Mouse (Mus musculus): ENCODE results near the gene Gna15. TPM values are rescaled to one million over a fixed set of nuclear protein-coding genes. Genes with fewer than 3 reads are reported as not detected.

Gna15 gene
- polyA plus RNA-seq, 1 experiment from 2014 or later: 2.5 TPM

Small RNAs within 50 kb of the gene (microRNA-seq; reads per million reads assigned to microRNA genes)
- gene Gm25595 (ENCODE audit: borderline number of aligned reads): not detected

Other genes starting within 250 kb of the Gna15 start
- gene Tjp3, start 232.6 kb downstream of the Gna15 start, polyA plus RNA-seq (2014; fragmentation: Nextera tagmentation; extraction: Ambion mirVana): 0.90 and 1.4 TPM in 2 replicates
- gene Pip5k1c, start 231.3 kb downstream of the Gna15 start, polyA plus RNA-seq (2014; fragmentation: Nextera tagmentation; extraction: Ambion mirVana): 30.2 and 32.1 TPM in 2 replicates
- 20.2 and 25.0 TPM in 2 replicates for gene Cactin, start 203.1 kb downstream of the Gna15 start, polyA plus RNA-seq (2014; fragmentation: Nextera tagmentation; extraction: Ambion mirVana)
- gene Tbxa2r, start 195.5 kb downstream of the Gna15 start, polyA plus RNA-seq (2014; fragmentation: Nextera tagmentation; extraction: Ambion mirVana): 10.9 and 11.2 TPM in 2 replicates
- not detected in 2 replicates for gene Gipc3, start 181.0 kb downstream of the Gna15 start, polyA plus RNA-seq (2014; fragmentation: Nextera tagmentation; extraction: Ambion mirVana)
- 102 and 107 TPM in 2 replicates for gene Hmg20b, start 173.7 kb downstream of the Gna15 start, polyA plus RNA-seq (2014; fragmentation: Nextera tagmentation; extraction: Ambion mirVana)
- 4.6 and 4.7 TPM in 2 replicates for gene Mfsd12, start 166.7 kb downstream of the Gna15 start, polyA plus RNA-seq (2014; fragmentation: Nextera tagmentation; extraction: Ambion mirVana)
- 0.23 and 0.67 TPM in 2 replicates for gene 4930404N11Rik, start 158.4 kb downstream of the Gna15 start, polyA plus RNA-seq (2014; fragmentation: Nextera tagmentation; extraction: Ambion mirVana)
- gene Fzr1, start 145.7 kb downstream of the Gna15 start, polyA plus RNA-seq (2014; fragmentation: Nextera tagmentation; extraction: Ambion mirVana): 66.1 and 70.0 TPM in 2 replicates
- 47.5 and 61.4 TPM in 2 replicates for gene Dohh, start 139.8 kb downstream of the Gna15 start, polyA plus RNA-seq (2014; fragmentation: Nextera tagmentation; extraction: Ambion mirVana)
- 1.4 and 2.9 TPM in 2 replicates for gene Gm48551, start 139.8 kb downstream of the Gna15 start, polyA plus RNA-seq (2014; fragmentation: Nextera tagmentation; extraction: Ambion mirVana)
- gene Gm48552, start 135.2 kb downstream of the Gna15 start, polyA plus RNA-seq (2014; fragmentation: Nextera tagmentation; extraction: Ambion mirVana): 0.55 and 1.2 TPM in 2 replicates
- gene Smim24, start 131.2 kb downstream of the Gna15 start, polyA plus RNA-seq (2014; fragmentation: Nextera tagmentation; extraction: Ambion mirVana): 4.2 and 5.8 TPM in 2 replicates
- gene Nfic, start 68.6 kb downstream of the Gna15 start, polyA plus RNA-seq (2014; fragmentation: Nextera tagmentation; extraction: Ambion mirVana): 28.1 and 29.8 TPM in 2 replicates
- 0.19 and 0.31 TPM in 2 replicates for gene Celf5, start 41.5 kb downstream of the Gna15 start, polyA plus RNA-seq (2014; fragmentation: Nextera tagmentation; extraction: Ambion mirVana)
- gene Ncln, start 27.8 kb downstream of the Gna15 start, polyA plus RNA-seq (2014; fragmentation: Nextera tagmentation; extraction: Ambion mirVana): 40.9 and 49.0 TPM in 2 replicates
- gene S1pr4, start 24.1 kb downstream of the Gna15 start, polyA plus RNA-seq (2014; fragmentation: Nextera tagmentation; extraction: Ambion mirVana): 0.56 and 0.79 TPM in 2 replicates
- gene Gna11, start 21.0 kb upstream of the Gna15 start, polyA plus RNA-seq (2014; fragmentation: Nextera tagmentation; extraction: Ambion mirVana): 55.5 and 58.8 TPM in 2 replicates
- 330 and 481 TPM in 2 replicates for gene Aes, start 35.3 kb upstream of the Gna15 start, polyA plus RNA-seq (2014; fragmentation: Nextera tagmentation; extraction: Ambion mirVana)
- gene Tle2, start 50.3 kb upstream of the Gna15 start, polyA plus RNA-seq (2014; fragmentation: Nextera tagmentation; extraction: Ambion mirVana): 17.8 and 18.3 TPM in 2 replicates
- gene Tle6, start 76.8 kb upstream of the Gna15 start, polyA plus RNA-seq (2014; fragmentation: Nextera tagmentation; extraction: Ambion mirVana): 25.6 and 27.3 TPM in 2 replicates
- 0.25 and 0.63 TPM in 2 replicates for gene BC025920, start 82.0 kb upstream of the Gna15 start, polyA plus RNA-seq (2014; fragmentation: Nextera tagmentation; extraction: Ambion mirVana)
- 21.5 and 27.3 TPM in 2 replicates for gene Sirt6, start 103.6 kb upstream of the Gna15 start, polyA plus RNA-seq (2014; fragmentation: Nextera tagmentation; extraction: Ambion mirVana)
- 7.2 and 8.1 TPM in 2 replicates for gene Ankrd24, start 104.3 kb upstream of the Gna15 start, polyA plus RNA-seq (2014; fragmentation: Nextera tagmentation; extraction: Ambion mirVana)
- gene Gm10778, start 124.8 kb upstream of the Gna15 start, polyA plus RNA-seq (2014; fragmentation: Nextera tagmentation; extraction: Ambion mirVana): 2.9 and 3.3 TPM in 2 replicates
- gene Zfp433, start 180.6 kb upstream of the Gna15 start, polyA plus RNA-seq (2014; fragmentation: Nextera tagmentation; extraction: Ambion mirVana): 8.0 and 13.2 TPM in 2 replicates
- gene Gm3055, start 246.9 kb upstream of the Gna15 start, polyA plus RNA-seq (2014; fragmentation: Nextera tagmentation; extraction: Ambion mirVana): 6.8 and 7.0 TPM in 2 replicates